Mouse (Mus musculus): Measurements from ENCODE around the gene Acoxl. TPM values are rescaled to one million over a fixed set of nuclear protein-coding genes. Genes with fewer than 3 reads are reported as not detected.

The Acoxl gene
- total and polyA plus RNA-seq, 3 experiments = 0.05 TPM; not detected in 1

DNA sequence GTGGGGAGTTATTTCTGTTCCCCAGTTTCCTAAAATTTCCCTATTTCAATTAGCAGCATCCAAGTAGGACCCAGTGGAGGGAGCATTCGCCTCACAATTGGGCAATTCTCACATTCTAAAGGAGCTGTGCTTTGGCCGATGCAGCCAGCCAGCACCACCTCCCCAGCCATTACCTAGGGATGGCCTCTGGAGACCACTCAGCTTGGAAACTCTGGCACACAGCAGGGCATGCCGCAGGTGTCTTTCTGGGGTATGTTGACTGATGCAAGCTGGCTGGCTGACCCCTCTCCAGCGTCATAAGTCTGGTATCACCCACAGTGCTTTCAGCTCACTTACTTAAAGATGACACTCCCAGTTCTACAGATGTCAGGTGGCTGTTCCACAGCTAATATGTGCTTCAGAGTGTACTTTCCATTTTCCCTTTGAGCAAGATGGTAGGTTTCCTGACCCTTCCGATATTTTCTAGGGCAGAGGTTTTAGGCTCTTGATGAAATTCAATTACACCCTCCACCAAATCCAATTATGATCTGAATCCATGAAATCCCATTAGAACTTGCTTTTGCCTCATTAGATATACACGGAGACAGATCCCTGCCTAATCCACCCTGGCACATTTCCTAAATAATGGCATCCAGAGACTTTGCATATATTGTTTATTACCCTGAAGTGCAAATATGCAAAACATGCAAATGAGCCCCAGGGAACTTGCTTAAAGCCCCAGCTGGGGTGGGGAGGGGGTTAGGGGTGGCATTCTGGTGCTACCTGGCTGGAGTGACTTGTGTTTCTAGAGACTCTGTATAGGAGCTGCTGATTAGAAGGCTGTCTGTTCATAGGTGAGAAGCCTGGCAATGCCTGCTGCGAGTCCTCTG, 181.6 kb downstream of the Acoxl start:
- TF ChIP-seq POLR2AphosphoS5 (IDR thresholded peaks at IDR 0.05; ENCODE audit: insufficient replicate concordance, low read depth, low read length) = no peak
- TF ChIP-seq TAL1 (conservative IDR thresholded peaks at IDR 0.05; ENCODE audit: low read depth, low read length) = no peak
- TF ChIP-seq GATA1 (IDR thresholded peaks at IDR 0.05; ENCODE audit: borderline replicate concordance, low read length) = no peak
- TF ChIP-seq GATA2 (IDR thresholded peaks at IDR 0.05; ENCODE audit: borderline replicate concordance, low read depth, low read length) = no peak
- TF ChIP-seq CTCF (IDR thresholded peaks at IDR 0.05; ENCODE audit: low read depth, low read length) = no peak

DNA sequence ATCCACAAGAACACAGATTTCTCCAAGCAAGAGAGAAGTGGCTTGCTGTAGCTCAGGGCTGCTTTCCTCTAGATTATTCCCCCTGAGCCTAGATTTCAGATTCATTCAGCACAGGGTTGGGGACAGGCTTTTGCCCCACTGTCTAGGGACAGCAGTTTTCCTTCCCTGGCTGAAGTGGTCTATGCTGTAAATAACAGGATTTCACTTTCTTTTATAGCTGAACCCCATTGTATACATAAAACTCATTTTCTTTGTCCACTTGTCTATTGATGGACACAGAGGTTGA, 182.2 kb downstream of the Acoxl start:
- Histone ChIP-seq H3K4me1 (ENCODE audit: insufficient read depth, low read depth, low read length) (no peaks in the 10 kb centered on the region), H3K27me3 (ENCODE audit: insufficient read depth, low read length) (peaks cover 9% of the 10 kb centered on the region), H3K36me3 (replicated peaks) (no peaks in the 10 kb centered on the region), H3K4me3 (ENCODE audit: low read depth, low read length) (no peak overlapping the region), H3K9me3 (replicated peaks) (no peaks in the 10 kb centered on the region)
- ATAC-seq (ENCODE audit: extremely low read depth, insufficient number of reproducible peaks, low FRiP score, poor library complexity, severe bottlenecking) = no peak
- TF ChIP-seq CTCF (IDR thresholded peaks at IDR 0.05; ENCODE audit: low read depth, low read length) = no peak
- no peak for TF ChIP-seq POLR2AphosphoS5 (IDR thresholded peaks at IDR 0.05; ENCODE audit: insufficient replicate concordance, low read depth, low read length)
- no peak for TF ChIP-seq TAL1 (conservative IDR thresholded peaks at IDR 0.05; ENCODE audit: low read depth, low read length)
- TF ChIP-seq GATA1 (IDR thresholded peaks at IDR 0.05; ENCODE audit: borderline replicate concordance, low read length) = no peak
- no peak for TF ChIP-seq GATA2 (IDR thresholded peaks at IDR 0.05; ENCODE audit: borderline replicate concordance, low read depth, low read length)
- no peak for DNase-seq (ENCODE audit: low spot score)

More for the DNA sequence above, 181.6 kb downstream of the Acoxl start:
- Histone ChIP-seq H3K27me3 (ENCODE audit: insufficient read depth, low read length) (peaks cover 11% of the 10 kb centered on the region), H3K4me1 (ENCODE audit: insufficient read depth, low read depth, low read length) (no peaks in the 10 kb centered on the region), H3K9me3 (replicated peaks) (no peaks in the 10 kb centered on the region), H3K4me3 (ENCODE audit: low read depth, low read length) (no peak overlapping the region), H3K36me3 (replicated peaks) (no peaks in the 10 kb centered on the region)
- ATAC-seq (ENCODE audit: extremely low read depth, insufficient number of reproducible peaks, low FRiP score, poor library complexity, severe bottlenecking) (no peak), DNase-seq (ENCODE audit: low spot score) (no peak)

DNA sequence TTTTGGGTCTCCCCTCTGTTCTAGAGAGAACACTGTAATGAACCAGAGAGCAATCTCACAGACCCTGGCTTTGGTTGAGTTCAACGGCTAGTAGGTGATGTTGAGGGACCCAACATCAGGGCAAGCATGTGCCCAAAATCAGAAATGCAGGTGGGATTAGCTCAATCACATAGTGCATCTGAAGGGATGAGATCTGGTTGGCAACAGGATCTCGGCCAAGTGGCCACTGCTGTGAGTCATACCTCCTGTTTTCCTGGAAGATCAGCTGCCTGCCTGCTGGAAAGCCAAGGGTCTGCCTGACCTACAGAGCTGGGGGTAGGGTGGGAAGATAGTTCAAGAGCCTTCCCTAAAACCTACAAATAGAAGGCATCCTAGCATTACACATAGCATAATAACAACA, 185.2 kb downstream of the Acoxl start:
- Histone ChIP-seq H3K36me3 (replicated peaks) (no peaks in the 10 kb centered on the region), H3K4me3 (ENCODE audit: low read depth, low read length) (no peak overlapping the region), H3K9me3 (replicated peaks) (no peaks in the 10 kb centered on the region), H3K27me3 (ENCODE audit: insufficient read depth, low read length) (peaks cover 12% of the 10 kb centered on the region), H3K4me1 (ENCODE audit: insufficient read depth, low read depth, low read length) (no peaks in the 10 kb centered on the region)
- no peak for TF ChIP-seq GATA1 (IDR thresholded peaks at IDR 0.05; ENCODE audit: borderline replicate concordance, low read length)
- TF ChIP-seq POLR2AphosphoS5 (IDR thresholded peaks at IDR 0.05; ENCODE audit: insufficient replicate concordance, low read depth, low read length) = no peak
- TF ChIP-seq TAL1 (conservative IDR thresholded peaks at IDR 0.05; ENCODE audit: low read depth, low read length) = no peak
- TF ChIP-seq GATA2 (IDR thresholded peaks at IDR 0.05; ENCODE audit: borderline replicate concordance, low read depth, low read length) = no peak
- no peak for TF ChIP-seq CTCF (IDR thresholded peaks at IDR 0.05; ENCODE audit: low read depth, low read length)
- no peak for ATAC-seq (ENCODE audit: extremely low read depth, insufficient number of reproducible peaks, low FRiP score, poor library complexity, severe bottlenecking)
- no peak for DNase-seq (ENCODE audit: low spot score)

DNA sequence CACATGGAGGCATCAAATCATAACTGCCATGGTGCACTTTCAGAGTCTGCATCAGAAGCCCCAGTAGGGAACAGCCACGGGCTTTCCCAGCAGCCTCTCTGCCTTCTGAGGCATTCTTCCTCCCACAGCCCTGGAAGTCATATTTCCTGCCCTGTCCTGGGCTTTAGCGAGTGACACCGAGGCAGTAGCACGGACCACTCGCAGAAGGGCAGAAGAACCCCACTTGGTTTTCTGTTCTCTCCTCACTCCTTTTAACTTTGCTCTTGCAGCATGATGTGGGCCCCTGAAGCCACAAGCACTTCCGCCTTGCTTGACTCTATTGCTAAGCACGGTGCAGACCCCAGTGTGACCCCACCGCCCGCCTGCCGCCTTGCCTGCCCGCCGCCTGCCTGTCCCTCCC, 189.0 kb downstream of the Acoxl start:
- no peaks in the 10 kb centered on the region for H3K4me1 ChIP-seq (ENCODE audit: insufficient read depth, low read depth, low read length)
- no peak for TF ChIP-seq GATA1 (IDR thresholded peaks at IDR 0.05; ENCODE audit: borderline replicate concordance, low read length)
- no peak for TF ChIP-seq GATA2 (IDR thresholded peaks at IDR 0.05; ENCODE audit: borderline replicate concordance, low read depth, low read length)
- TF ChIP-seq CTCF (IDR thresholded peaks at IDR 0.05; ENCODE audit: low read depth, low read length) = no peak
- TF ChIP-seq TAL1 (conservative IDR thresholded peaks at IDR 0.05; ENCODE audit: low read depth, low read length) = no peak
- no peak for TF ChIP-seq POLR2AphosphoS5 (IDR thresholded peaks at IDR 0.05; ENCODE audit: insufficient replicate concordance, low read depth, low read length)
- H3K4me3 ChIP-seq (ENCODE audit: low read depth, low read length) = no peak overlapping the region
- ATAC-seq (ENCODE audit: extremely low read depth, insufficient number of reproducible peaks, low FRiP score, poor library complexity, severe bottlenecking) (no peak), DNase-seq (ENCODE audit: low spot score) (no peak)
- H3K9me3 ChIP-seq (replicated peaks) = no peaks in the 10 kb centered on the region
- no peaks in the 10 kb centered on the region for H3K36me3 ChIP-seq (replicated peaks)
- peaks cover 6% of the 10 kb centered on the region for H3K27me3 ChIP-seq (ENCODE audit: insufficient read depth, low read length)

DNA sequence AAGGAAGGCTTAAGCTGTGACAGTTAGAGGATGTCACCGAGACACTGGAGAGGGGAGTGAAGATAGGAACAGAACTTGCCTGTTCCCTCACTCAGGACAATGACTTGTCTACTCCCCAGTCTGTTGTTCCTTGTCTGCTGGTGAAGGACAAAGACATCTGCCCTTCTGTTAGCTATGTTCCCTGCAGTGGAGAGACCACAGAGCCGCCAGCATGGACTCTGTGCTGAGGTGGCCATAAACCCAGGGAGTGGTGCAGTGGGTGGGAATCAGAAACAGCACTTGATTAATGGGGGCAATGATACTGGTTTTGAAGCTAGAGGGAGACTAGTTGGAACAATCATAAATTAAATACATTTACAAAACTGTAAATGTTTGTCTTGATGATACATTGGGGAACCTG, 191.3 kb downstream of the Acoxl start:
- no peaks in the 10 kb centered on the region for H3K4me1 ChIP-seq (ENCODE audit: insufficient read depth, low read depth, low read length)
- no peak overlapping the region for H3K4me3 ChIP-seq (ENCODE audit: low read depth, low read length)
- peaks cover 6% of the 10 kb centered on the region for H3K27me3 ChIP-seq (ENCODE audit: insufficient read depth, low read length)
- H3K9me3 ChIP-seq (replicated peaks) = no peaks in the 10 kb centered on the region
- ATAC-seq (ENCODE audit: extremely low read depth, insufficient number of reproducible peaks, low FRiP score, poor library complexity, severe bottlenecking) (no peak), DNase-seq (ENCODE audit: low spot score) (no peak)
- no peaks in the 10 kb centered on the region for H3K36me3 ChIP-seq (replicated peaks)
- no peak for TF ChIP-seq GATA1 (IDR thresholded peaks at IDR 0.05; ENCODE audit: borderline replicate concordance, low read length)
- no peak for TF ChIP-seq TAL1 (conservative IDR thresholded peaks at IDR 0.05; ENCODE audit: low read depth, low read length)

DNA sequence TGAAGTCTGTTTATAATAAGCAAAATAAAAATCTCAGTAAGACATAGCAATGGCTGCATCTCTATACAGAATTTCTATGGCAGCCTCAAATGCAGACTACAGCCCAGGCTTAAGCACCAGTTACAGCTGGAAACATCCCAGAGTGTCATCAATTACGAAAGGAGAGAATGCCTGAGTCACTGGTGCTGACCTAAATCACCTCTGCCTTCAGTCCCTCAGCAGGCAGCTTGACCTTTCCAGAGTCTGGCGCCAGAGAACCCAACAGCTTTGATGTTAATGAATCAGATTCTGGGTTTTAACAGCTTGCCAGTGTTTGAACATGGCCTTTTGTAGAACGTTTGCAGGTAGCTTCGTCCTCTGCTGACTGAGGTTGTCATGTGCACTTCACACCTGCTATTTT, 193.4 kb downstream of the Acoxl start:
- TF ChIP-seq POLR2AphosphoS5 (IDR thresholded peaks at IDR 0.05; ENCODE audit: insufficient replicate concordance, low read depth, low read length) (no peak), TAL1 (conservative IDR thresholded peaks at IDR 0.05; ENCODE audit: low read depth, low read length) (no peak), CTCF (IDR thresholded peaks at IDR 0.05; ENCODE audit: low read depth, low read length) (no peak), GATA1 (IDR thresholded peaks at IDR 0.05; ENCODE audit: borderline replicate concordance, low read length) (no peak), GATA2 (IDR thresholded peaks at IDR 0.05; ENCODE audit: borderline replicate concordance, low read depth, low read length) (no peak)
- Histone ChIP-seq H3K36me3 (replicated peaks) (no peaks in the 10 kb centered on the region), H3K27me3 (ENCODE audit: insufficient read depth, low read length) (peaks cover 6% of the 10 kb centered on the region), H3K9me3 (replicated peaks) (no peaks in the 10 kb centered on the region), H3K4me3 (ENCODE audit: low read depth, low read length) (no peak overlapping the region), H3K4me1 (ENCODE audit: insufficient read depth, low read depth, low read length) (no peaks in the 10 kb centered on the region)
- no peak for DNase-seq (ENCODE audit: low spot score)
- no peak for ATAC-seq (ENCODE audit: extremely low read depth, insufficient number of reproducible peaks, low FRiP score, poor library complexity, severe bottlenecking)
